Mouse (Mus musculus): ENCODE results near the gene Crim1. TPM values are rescaled to one million over a fixed set of nuclear protein-coding genes. Genes with fewer than 3 reads are reported as not detected.

Crim1 gene
- 10 to 100 TPM in 1 of 2 experiments, 1 to 10 TPM in 1; 10.0 to 10.8 TPM for total RNA-seq (2023)

GRCm38 (mm10) chr17:78199626-78200560, at the start of gene Crim1:
TSS of gene Crim1 (plus strand) at chr17:78200248.

DNA sequence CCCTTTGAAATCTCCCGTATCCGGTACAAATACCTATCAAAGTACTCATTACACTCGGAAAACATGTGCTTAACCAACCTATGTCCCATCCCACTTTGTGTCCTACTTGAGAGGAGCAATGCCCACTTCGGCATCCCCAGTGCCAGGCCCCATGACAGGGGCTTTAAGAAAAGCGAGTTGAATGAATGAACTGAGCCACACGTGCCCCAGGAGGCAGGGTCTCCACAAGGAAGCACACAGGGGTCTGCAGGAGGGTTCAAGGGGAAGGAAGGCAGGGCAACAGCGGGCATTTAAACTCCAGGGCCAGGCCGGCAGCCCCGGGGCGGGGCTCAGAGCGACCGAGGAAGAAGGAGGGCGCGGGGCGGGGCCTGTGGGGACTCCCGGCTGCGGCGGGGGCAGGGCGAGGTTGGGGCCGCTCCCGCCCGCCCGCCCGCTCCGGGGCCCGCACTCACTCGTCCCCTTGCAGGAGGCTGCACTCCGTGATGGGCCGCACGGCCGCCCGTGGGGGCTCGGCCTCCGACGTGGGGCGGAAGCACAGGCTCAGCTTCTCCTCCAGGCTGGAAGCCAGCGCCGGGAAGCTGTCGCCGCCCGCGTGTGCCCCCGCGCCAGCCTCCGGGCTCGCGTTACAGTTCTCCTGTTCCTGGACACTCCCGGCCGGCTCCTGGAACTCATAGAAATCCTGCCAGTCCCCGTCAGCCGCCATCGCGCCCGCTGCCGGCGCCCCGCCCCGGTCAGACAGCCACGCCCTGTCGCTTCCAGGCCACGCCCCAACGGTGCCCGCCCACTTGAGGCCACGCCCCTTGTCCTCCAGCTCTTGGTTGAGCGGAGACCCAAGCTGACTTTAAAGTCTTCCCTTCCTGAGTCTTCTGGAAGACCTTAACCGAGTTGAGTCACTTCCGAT, 217.6 kb downstream of the Crim1 start, which contains the start of gene Fez2:
Gene Fez2 (minus strand): TSS at position 772 of the 901 bp plus-strand sequence.

Other genes starting within 250 kb of the Crim1 start
- 10 to 100 TPM; 27.9 to 30.6 TPM for gene Fez2, start 217.9 kb downstream of the Crim1 start, total RNA-seq (2023)

Data from monocyte, adult 59 days (primary cell).